Mouse (Mus musculus) forebrain, postnatal 0 days (tissue): Measurements from ENCODE around the gene Phyhd1. TPM values are rescaled to one million over a fixed set of nuclear protein-coding genes. Genes with fewer than 3 reads are reported as not detected.

ENCODE experiments used
- ATAC-seq: fragments of 200-750 bp; cut with Nextera tagmentation; 2 replicates; pipeline ENCODE4 v1.8.0; 2017; ENCODE audit warnings: mild to moderate bottlenecking, moderate library complexity
- DNase-seq: peaks from one replicate; pipeline ENCODE4 v3.0.0-alpha.2; 2015
- H3K27ac ChIP-seq: fragments of 300-500 bp; sonication (generic); 2 replicates; pipeline ENCODE4 v1.5.1; 2014; ENCODE audit warnings: low read depth, mild to moderate bottlenecking, antibody characterized with exemption, low read length, moderate library complexity, mixed read lengths
- H3K27me3 ChIP-seq: fragments of 300-500 bp; sonication (generic); 2 replicates; pipeline ENCODE4 v1.6.1; 2014; ENCODE audit warnings: mild to moderate bottlenecking, low read length, mixed read lengths; ENCODE audit not compliant: insufficient read depth
- H3K36me3 ChIP-seq: fragments of 300-500 bp; sonication (generic); 2 replicates; pipeline ENCODE4 v1.6.1; 2014; ENCODE audit warnings: mild to moderate bottlenecking, moderate library complexity; ENCODE audit not compliant: insufficient read depth
- H3K4me1 ChIP-seq: fragments of 300-500 bp; sonication (generic); 2 replicates; pipeline ENCODE4 v1.6.1; 2014; ENCODE audit warnings: antibody characterized with exemption; ENCODE audit not compliant: insufficient read depth
- H3K4me2 ChIP-seq: fragments of 300-500 bp; sonication (generic); 2 replicates; pipeline ENCODE4 v1.6.1; 2014; ENCODE audit warnings: low read depth, mild to moderate bottlenecking, moderate library complexity
- H3K4me3 ChIP-seq: fragments of 300-500 bp; sonication (generic); 2 replicates; pipeline ENCODE4 v1.5.1; 2014; ENCODE audit warnings: low read depth, low read length, mixed read lengths
- H3K9ac ChIP-seq: fragments of 300-500 bp; sonication (generic); 2 replicates; pipeline ENCODE4 v1.6.1; 2014; ENCODE audit warnings: mild to moderate bottlenecking
- H3K9me3 ChIP-seq: fragments of 300-500 bp; sonication (generic); 2 replicates; pipeline ENCODE4 v1.6.1; 2016; ENCODE audit warnings: low read length
- CTCF ChIP-seq: sonication (generic); IDR thresholded peaks from 2 replicates; pipeline ENCODE4 v1.5.1; 2016; ENCODE audit warnings: antibody characterized with exemption, control low read depth, low read depth
- WGBS: fragments of 180-500 bp; shearing (Covaris S2); extraction: QIAGEN DNeasy Blood & Tissue Kit; methylation state at CpG from one replicate; pipeline ENCODE4 v1.1.7; 2014; 5-methylcytosine and 5-hydroxymethylcytosine counted together
- polyA plus RNA-seq: library from polyadenylated mRNA; unstranded; fragments of >200 nt; fragmentation: Nextera tagmentation; extraction: Ambion mirVana; gene quantifications from 2 replicates; pipeline ENCODE4 v1.2.1, GENCODE M21; 2015
- total RNA-seq: library from RNA; depleted of rRNA; stranded (reverse); fragments of >200 nt; gene quantifications from 2 replicates; pipeline ENCODE4 v1.2.3, GENCODE M21; 2014

Gene Phyhd1
- total and polyA plus RNA-seq, 2 experiments from 2014 or later: 5.0 to 15.7 TPM

DNA sequence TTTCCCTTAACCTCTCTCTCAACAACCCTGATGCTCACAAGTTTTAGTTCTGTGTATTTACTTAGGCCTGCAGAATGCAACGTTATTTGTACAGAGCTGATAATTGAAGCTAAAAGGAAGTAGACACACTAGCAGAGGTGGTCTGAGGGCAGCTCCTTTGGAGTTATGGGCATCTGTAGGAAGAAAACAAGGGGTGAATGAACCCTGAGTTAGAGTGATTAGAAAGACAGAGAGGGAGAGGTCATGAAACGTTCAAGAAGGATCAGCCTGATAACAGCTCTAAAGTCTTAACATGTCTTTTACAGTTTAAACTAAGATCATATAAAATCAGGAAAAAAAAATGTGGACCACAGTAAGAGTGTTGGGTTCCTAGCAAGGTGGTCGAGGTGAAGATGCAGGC, 43.3 kb downstream of the Phyhd1 start:
- no peak overlapping the region for H3K4me3 ChIP-seq
- H3K4me2 ChIP-seq: no peak overlapping the region
- no peaks in the 10 kb centered on the region for H3K4me1 ChIP-seq
- ATAC-seq (no peak), DNase-seq (no peak)
- H3K9me3 ChIP-seq: no peaks in the 10 kb centered on the region
- WGBS: 95% methylated on average over 3 of the region's 3 CpGs
- no peaks in the 10 kb centered on the region for H3K27me3 ChIP-seq
- peaks cover 91% of the 10 kb centered on the region for H3K36me3 ChIP-seq
- no peak overlapping the region for H3K27ac ChIP-seq
- no peak for TF ChIP-seq CTCF
- H3K9ac ChIP-seq: no peak overlapping the region

DNA sequence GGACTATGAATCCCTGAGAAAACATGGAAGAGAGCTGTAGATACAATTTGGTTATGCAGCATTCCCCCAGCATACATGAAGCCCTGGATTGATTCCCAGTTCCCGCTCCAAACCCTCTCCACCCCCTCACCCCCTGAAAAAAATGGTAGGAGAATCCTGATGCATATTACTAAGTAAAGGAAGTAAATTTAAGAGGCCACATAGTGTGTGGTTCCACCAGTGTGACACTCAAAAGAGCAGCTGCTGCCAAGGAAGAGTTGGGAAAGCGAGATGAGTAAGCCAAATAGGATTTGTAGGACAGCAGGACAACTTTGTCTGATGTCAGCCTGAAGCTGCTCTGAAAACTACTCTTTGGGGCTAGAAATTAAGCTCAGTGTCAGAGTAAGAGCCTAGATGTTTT, 45.5 kb downstream of the Phyhd1 start:
- Histone ChIP-seq H3K36me3 (peaks cover 89% of the 10 kb centered on the region), H3K27ac (no peak overlapping the region), H3K4me3 (no peak overlapping the region), H3K27me3 (no peaks in the 10 kb centered on the region), H3K9me3 (no peaks in the 10 kb centered on the region), H3K9ac (no peak overlapping the region), H3K4me1 (no peaks in the 10 kb centered on the region), H3K4me2 (no peak overlapping the region)
- no peak for TF ChIP-seq CTCF
- ATAC-seq: no peak
- WGBS: 97% methylated on average over 2 of the region's 2 CpGs
- no peak for DNase-seq

GRCm38 (mm10) chr2:30316136-30316535, 50.1 kb downstream of the Phyhd1 start:
- no peaks in the 10 kb centered on the region for H3K9me3 ChIP-seq
- peaks cover 87% of the 10 kb centered on the region for H3K36me3 ChIP-seq
- WGBS: 90% methylated on average over 4 of the region's 4 CpGs
- H3K27me3 ChIP-seq: no peaks in the 10 kb centered on the region
- DNase-seq: no peak
- TF ChIP-seq CTCF: peak; percentile 27; the same call in 1 of the 2 replicates
- H3K4me2 ChIP-seq: no peak overlapping the region
- no peak overlapping the region for H3K9ac ChIP-seq
- no peak overlapping the region for H3K4me3 ChIP-seq
- no peak overlapping the region for H3K27ac ChIP-seq
- no peaks in the 10 kb centered on the region for H3K4me1 ChIP-seq
- ATAC-seq: 0 out of 2 replicates have a peak, but pooled peaks have one; percentile 45

- no peak for TF ChIP-seq CTCF
- peaks cover 87% of the 10 kb centered on the region for H3K36me3 ChIP-seq
- WGBS: 97% methylated on average over 5 of the region's 5 CpGs
- H3K9ac ChIP-seq: no peak overlapping the region
- DNase-seq: no peak
- H3K27me3 ChIP-seq: no peaks in the 10 kb centered on the region
- H3K27ac ChIP-seq: no peak overlapping the region
- no peaks in the 10 kb centered on the region for H3K9me3 ChIP-seq
- H3K4me2 ChIP-seq: no peak overlapping the region
- no peak overlapping the region for H3K4me3 ChIP-seq
- ATAC-seq: no peak
- H3K4me1 ChIP-seq: no peaks in the 10 kb centered on the region
These were observed 51.0 kb downstream of the Phyhd1 start for GRCm38 (mm10) chr2:30316955-30317354.

GRCm38 (mm10) chr2:30319260-30319659, 53.3 kb downstream of the Phyhd1 start:
- H3K4me3 ChIP-seq: no peak overlapping the region
- H3K36me3 ChIP-seq: peaks cover 87% of the 10 kb centered on the region
- WGBS: 94% methylated on average over 4 of the region's 4 CpGs
- no peak for TF ChIP-seq CTCF
- no peaks in the 10 kb centered on the region for H3K9me3 ChIP-seq
- ATAC-seq (no peak), DNase-seq (no peak)
- H3K4me1 ChIP-seq: no peaks in the 10 kb centered on the region
- H3K27ac ChIP-seq: no peak overlapping the region
- H3K4me2 ChIP-seq: no peak overlapping the region
- no peak overlapping the region for H3K9ac ChIP-seq
- H3K27me3 ChIP-seq: no peaks in the 10 kb centered on the region

DNA sequence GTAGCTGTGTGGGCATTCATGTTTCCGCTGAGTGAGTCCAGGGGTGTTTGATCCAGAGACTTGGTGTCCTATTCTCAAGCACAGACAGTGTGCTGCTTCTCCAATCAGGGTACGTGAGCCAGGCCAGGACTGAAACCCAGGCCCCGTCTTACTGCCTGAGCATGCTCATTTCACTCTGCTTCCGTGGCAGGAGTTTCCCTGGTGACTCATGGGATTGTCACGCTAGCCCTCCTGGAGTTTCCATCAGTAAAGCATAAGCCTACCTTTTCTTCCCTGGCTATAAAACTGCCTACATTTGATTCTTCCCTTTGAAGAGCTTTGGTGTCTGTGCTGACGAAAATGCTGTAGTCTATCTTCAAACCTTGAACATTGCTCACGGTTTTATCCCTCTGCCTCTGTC, 57.1 kb downstream of the Phyhd1 start:
- Histone ChIP-seq H3K9ac (no peak overlapping the region), H3K27ac (no peak overlapping the region), H3K4me2 (no peak overlapping the region), H3K4me3 (no peak overlapping the region), H3K36me3 (peaks cover 87% of the 10 kb centered on the region), H3K27me3 (no peaks in the 10 kb centered on the region), H3K9me3 (no peaks in the 10 kb centered on the region), H3K4me1 (no peaks in the 10 kb centered on the region)
- ATAC-seq: no peak
- no peak for TF ChIP-seq CTCF
- DNase-seq: no peak
- WGBS: 91% methylated on average over 7 of the region's 7 CpGs

DNA sequence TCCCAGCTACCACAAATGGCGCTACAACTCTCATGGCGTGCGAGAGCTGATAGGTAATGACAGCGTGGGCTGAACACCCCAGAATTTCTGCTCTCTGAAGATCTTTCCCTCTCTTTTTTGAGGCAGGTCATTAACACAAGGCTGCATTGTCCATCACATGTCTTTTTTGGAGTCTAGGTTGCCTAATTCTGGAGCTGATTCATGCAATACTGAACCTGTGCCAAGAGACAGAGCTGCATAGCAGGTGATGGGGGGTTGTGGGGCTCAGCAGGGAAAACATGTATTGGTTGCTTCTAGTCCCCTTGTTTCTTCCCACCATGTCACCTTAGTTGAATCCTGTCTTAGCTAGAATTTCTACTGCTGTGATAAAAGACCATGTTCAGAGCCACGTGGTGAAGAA, 59.3 kb downstream of the Phyhd1 start:
- Histone ChIP-seq H3K36me3 (peaks cover 91% of the 10 kb centered on the region), H3K27me3 (no peaks in the 10 kb centered on the region), H3K9ac (no peak overlapping the region), H3K9me3 (no peaks in the 10 kb centered on the region), H3K27ac (no peak overlapping the region), H3K4me3 (no peak overlapping the region), H3K4me1 (no peaks in the 10 kb centered on the region), H3K4me2 (no peak overlapping the region)
- no peak for DNase-seq
- ATAC-seq: no peak
- no peak for TF ChIP-seq CTCF
- 95% methylated on average over 5 of the region's 5 CpGs for WGBS

- no peak for ATAC-seq
- WGBS: 94% methylated on average over 7 of the region's 7 CpGs
These were observed 61.3 kb downstream of the Phyhd1 start for GRCm38 (mm10) chr2:30327276-30327675.

More at GRCm38 (mm10) chr2:30327276-30327675, 61.3 kb downstream of the Phyhd1 start:
- H3K9ac ChIP-seq: no peak overlapping the region
- no peak for DNase-seq
- no peaks in the 10 kb centered on the region for H3K27me3 ChIP-seq
- no peaks in the 10 kb centered on the region for H3K9me3 ChIP-seq
- no peak overlapping the region for H3K27ac ChIP-seq
- peaks cover 84% of the 10 kb centered on the region for H3K36me3 ChIP-seq
- H3K4me2 ChIP-seq: no peak overlapping the region
- TF ChIP-seq CTCF: no peak
- no peak overlapping the region for H3K4me3 ChIP-seq
- H3K4me1 ChIP-seq: no peaks in the 10 kb centered on the region
